Mouse (Mus musculus) midbrain, embryonic 16.5 days (tissue): ENCODE data around the gene Gpc4. TPM values are rescaled to one million over a fixed set of nuclear protein-coding genes. Genes with fewer than 3 reads are reported as not detected.

ENCODE experiments used
- ATAC-seq: fragments of 200-750 bp; cut with Nextera tagmentation; 2 replicates; pipeline ENCODE4 v1.8.0; 2017; ENCODE audit warnings: moderate TSS enrichment
- H3K27ac ChIP-seq: fragments of 300-500 bp; sonication (generic); 2 replicates; pipeline ENCODE4 v1.5.1; 2014; ENCODE audit warnings: mild to moderate bottlenecking, low read length, mixed read lengths
- H3K27me3 ChIP-seq: fragments of 300-500 bp; sonication (generic); 2 replicates; pipeline ENCODE4 v1.6.1; 2014; ENCODE audit warnings: low read depth, low read length, mixed read lengths; ENCODE audit not compliant: control insufficient read depth, insufficient read depth
- H3K36me3 ChIP-seq: fragments of 300-500 bp; sonication (generic); 2 replicates; pipeline ENCODE4 v1.6.1; 2014; ENCODE audit warnings: mild to moderate bottlenecking, low read length, moderate library complexity, mixed read lengths; ENCODE audit not compliant: control insufficient read depth, insufficient read depth
- H3K4me1 ChIP-seq: fragments of 300-500 bp; sonication (generic); 2 replicates; pipeline ENCODE4 v1.6.1; 2014; ENCODE audit warnings: mild to moderate bottlenecking, low read length, mixed read lengths; ENCODE audit not compliant: control insufficient read depth, insufficient read depth
- H3K4me2 ChIP-seq: fragments of 300-500 bp; sonication (generic); 2 replicates; pipeline ENCODE4 v1.6.1; 2014; ENCODE audit warnings: mild to moderate bottlenecking, low read length, mixed read lengths
- H3K4me3 ChIP-seq: fragments of 300-500 bp; sonication (generic); 2 replicates; pipeline ENCODE4 v1.5.1; 2014; ENCODE audit warnings: low read depth, mild to moderate bottlenecking, low read length, moderate library complexity, mixed read lengths
- H3K9ac ChIP-seq: fragments of 300-500 bp; sonication (generic); 2 replicates; pipeline ENCODE4 v1.6.1; 2014; ENCODE audit warnings: low read depth, low read length, mixed read lengths
- H3K9me3 ChIP-seq: fragments of 300-500 bp; sonication (generic); replicated peaks from 2 replicates; pipeline ENCODE4 v1.6.1; 2014; ENCODE audit warnings: mild to moderate bottlenecking, low read length, mixed read lengths; ENCODE audit not compliant: control insufficient read depth, poor library complexity, severe bottlenecking
- WGBS: fragments of 180-500 bp; shearing (Covaris S2); extraction: QIAGEN DNeasy Blood & Tissue Kit; methylation state at CpG from one replicate; pipeline ENCODE4 v1.1.7; 2014; 5-methylcytosine and 5-hydroxymethylcytosine counted together
- polyA plus RNA-seq: library from polyadenylated mRNA; unstranded; fragments of >200 nt; fragmentation: Nextera tagmentation; extraction: Ambion mirVana; gene quantifications from 2 replicates; pipeline ENCODE4 v1.2.1, GENCODE M21; 2015

Gene Gpc4
- polyA plus RNA-seq, 1 experiment from 2014 or later = 8.9 TPM

DNA sequence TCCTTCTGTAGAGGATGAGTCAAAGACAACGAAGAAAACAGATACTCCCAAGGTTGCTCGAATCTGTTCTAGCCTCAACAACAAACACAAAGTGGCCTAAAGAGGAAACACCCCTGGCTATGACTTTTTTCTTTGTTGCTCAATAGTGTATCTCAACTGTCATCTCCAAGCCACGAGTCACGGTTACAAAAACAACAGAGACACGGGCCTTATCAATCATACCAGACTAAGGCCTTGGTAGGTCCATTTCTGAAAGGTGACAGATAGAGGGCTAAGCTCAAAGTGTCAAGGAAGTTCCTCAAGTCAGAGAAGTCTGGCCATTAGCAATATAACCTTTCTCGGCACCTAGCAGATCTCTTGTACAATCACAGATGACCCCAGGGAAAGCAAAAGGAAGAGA is 63.6 kb downstream of the Gpc4 start:
- 81% methylated on average over 6 of the region's 6 CpGs for WGBS
- Histone ChIP-seq H3K4me2 (no peak overlapping the region), H3K9ac (no peak overlapping the region), H3K9me3 (no peaks in the 10 kb centered on the region), H3K27ac (no peak overlapping the region), H3K27me3 (no peaks in the 10 kb centered on the region), H3K4me1 (no peaks in the 10 kb centered on the region), H3K4me3 (no peak overlapping the region), H3K36me3 (no peaks in the 10 kb centered on the region)
- ATAC-seq = no peak

DNA sequence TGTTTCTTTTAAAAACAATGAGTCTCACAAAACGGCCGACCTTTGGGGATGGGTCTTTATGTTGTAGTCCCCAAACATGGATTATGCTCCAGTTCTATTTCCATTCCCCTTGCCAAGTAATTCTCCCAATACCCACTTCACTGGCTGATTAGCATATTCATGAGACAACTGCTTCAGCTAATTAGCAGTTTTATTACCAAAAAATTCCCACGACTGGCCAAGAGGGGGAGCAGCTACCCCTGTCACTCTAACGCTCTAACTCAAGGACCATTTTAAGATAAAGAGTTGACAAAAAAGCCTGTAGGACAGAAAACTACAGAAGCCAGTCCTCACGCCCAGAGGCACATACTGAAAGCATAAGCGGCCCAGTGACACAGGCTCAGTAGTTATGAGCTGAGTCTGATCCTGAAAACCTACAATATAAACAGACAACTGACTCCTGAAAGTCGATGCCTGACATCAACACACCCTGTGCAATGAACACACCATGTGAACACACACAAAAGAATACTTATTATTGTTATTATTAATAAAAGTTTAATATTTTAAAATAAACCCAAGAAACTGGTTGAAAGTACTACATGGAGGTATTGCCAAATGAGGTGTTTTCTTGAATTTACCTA is 77.2 kb downstream of the Gpc4 start:
- Histone ChIP-seq H3K9ac (no peak overlapping the region), H3K4me1 (no peaks in the 10 kb centered on the region), H3K27me3 (no peaks in the 10 kb centered on the region), H3K4me3 (no peak overlapping the region), H3K36me3 (no peaks in the 10 kb centered on the region), H3K27ac (no peak overlapping the region), H3K4me2 (no peak overlapping the region), H3K9me3 (no peaks in the 10 kb centered on the region)
- 36% methylated on average over 7 of the region's 7 CpGs for WGBS
- no peak for ATAC-seq

DNA sequence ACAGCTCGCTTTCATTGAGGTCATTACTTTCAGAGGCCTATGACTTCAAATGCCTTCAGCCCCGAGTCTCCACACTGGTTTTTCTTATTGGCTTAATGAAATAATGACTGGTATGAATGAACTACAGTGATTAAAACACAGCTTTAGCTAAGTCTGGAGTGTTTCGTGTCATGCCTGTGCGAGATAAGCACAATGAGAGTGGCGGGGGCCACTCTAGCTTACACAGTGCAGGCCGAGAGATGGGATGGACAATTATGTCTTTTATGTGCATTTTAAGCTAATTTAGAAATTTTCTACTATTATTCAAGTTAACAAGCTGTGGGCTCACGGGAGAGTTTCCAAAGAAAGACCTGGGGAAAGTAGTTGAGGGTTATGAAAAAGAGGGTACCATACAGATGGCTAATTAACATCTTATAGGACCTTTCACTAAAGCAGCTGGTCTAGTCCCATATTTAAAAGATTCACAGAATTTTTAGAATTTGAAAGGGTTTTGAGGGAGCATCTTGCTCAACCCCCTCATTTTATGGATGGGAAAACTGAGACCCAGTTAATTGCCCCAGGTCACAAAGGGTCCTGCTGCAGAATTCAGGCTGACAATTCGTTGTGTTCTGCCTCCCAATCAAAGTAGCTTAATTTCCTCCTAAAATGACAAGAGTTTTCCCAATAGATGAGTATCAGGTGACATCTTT is 78.0 kb downstream of the Gpc4 start:
- 61% methylated on average over 8 of the region's 8 CpGs for WGBS
- H3K27ac ChIP-seq = no peak overlapping the region
- H3K9me3 ChIP-seq = no peaks in the 10 kb centered on the region
- ATAC-seq = no peak
- H3K4me3 ChIP-seq = no peak overlapping the region
- no peaks in the 10 kb centered on the region for H3K4me1 ChIP-seq
- no peak overlapping the region for H3K9ac ChIP-seq
- H3K4me2 ChIP-seq = no peak overlapping the region
- H3K27me3 ChIP-seq = no peaks in the 10 kb centered on the region
- H3K36me3 ChIP-seq = no peaks in the 10 kb centered on the region

DNA sequence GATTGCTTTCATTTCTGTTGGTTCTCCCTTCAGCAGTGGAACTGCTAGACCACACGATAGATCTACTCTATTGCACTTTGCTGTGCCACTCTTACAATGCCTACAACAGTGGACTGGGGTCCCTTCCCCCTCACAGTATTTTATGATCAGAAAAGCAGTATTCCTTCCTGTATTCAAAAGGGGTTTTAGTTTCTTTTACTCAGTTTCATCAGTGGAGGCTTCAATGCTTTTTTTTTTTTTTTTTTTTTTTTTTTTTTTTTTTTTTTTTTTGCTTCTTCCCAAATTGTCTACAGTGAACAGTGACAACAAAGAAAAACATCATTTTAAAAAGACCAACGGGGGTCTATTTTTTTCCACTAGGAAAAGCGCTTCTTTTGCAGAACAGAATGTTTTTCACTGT is 81.5 kb downstream of the Gpc4 start:
- H3K9ac ChIP-seq = no peak overlapping the region
- no peaks in the 10 kb centered on the region for H3K27me3 ChIP-seq
- no peak for ATAC-seq
- H3K9me3 ChIP-seq = no peaks in the 10 kb centered on the region
- no peaks in the 10 kb centered on the region for H3K36me3 ChIP-seq
- 88% methylated on average over 3 of the region's 3 CpGs for WGBS
- no peaks in the 10 kb centered on the region for H3K4me1 ChIP-seq
- H3K4me2 ChIP-seq = no peak overlapping the region
- H3K27ac ChIP-seq = no peak overlapping the region
- H3K4me3 ChIP-seq = no peak overlapping the region

DNA sequence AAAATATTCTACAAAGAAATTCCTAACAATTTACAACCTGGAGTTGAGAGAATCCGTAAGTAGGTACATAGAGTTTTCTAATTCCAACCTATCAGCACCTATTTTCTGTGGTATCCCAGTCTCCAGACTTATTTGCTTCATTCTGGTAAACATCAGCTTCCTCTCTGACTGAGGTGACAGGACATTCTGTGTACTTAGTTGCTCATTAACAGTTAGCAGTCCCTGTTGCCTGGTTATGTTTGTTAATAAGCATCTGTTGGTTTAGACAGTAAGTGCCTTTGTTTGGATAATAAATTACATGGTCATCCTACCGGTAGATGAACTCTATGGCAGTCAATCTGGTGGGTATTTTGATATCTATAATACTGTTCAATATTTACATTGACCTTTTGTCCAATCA is 92.6 kb downstream of the Gpc4 start:
- Histone ChIP-seq H3K4me3 (no peak overlapping the region), H3K4me1 (no peaks in the 10 kb centered on the region), H3K9ac (no peak overlapping the region), H3K36me3 (no peaks in the 10 kb centered on the region), H3K9me3 (no peaks in the 10 kb centered on the region), H3K27me3 (no peaks in the 10 kb centered on the region), H3K27ac (no peak overlapping the region), H3K4me2 (no peak overlapping the region)
- WGBS = 80% methylated on average over 2 of the region's 2 CpGs
- ATAC-seq = no peak

DNA sequence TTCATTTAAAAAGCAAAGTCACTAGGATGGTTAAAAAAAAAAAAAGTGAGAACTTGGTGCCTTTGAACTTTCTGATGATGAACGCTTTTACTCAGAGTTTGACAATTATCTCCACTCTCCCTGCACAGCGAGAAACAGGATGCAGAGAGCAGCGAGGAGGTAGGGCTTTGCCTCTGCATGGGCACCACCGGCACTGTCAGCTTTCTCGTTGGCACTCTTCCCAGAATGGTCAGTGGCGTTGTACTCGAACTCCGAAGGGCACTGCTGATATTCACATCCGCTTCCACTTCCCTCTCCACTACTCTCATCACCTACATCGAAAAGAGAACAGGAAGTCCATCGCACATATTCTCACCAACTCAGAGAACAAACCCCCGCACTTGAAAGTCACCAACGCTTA is 111.6 kb downstream of the Gpc4 start:
- Histone ChIP-seq H3K4me3 (no peak overlapping the region), H3K4me2 (no peak overlapping the region), H3K36me3 (no peaks in the 10 kb centered on the region), H3K9me3 (no peaks in the 10 kb centered on the region), H3K27ac (no peak overlapping the region), H3K27me3 (no peaks in the 10 kb centered on the region), H3K4me1 (no peaks in the 10 kb centered on the region), H3K9ac (no peak overlapping the region)
- WGBS = 75% methylated on average over 13 of the region's 13 CpGs
- no peak for ATAC-seq

DNA sequence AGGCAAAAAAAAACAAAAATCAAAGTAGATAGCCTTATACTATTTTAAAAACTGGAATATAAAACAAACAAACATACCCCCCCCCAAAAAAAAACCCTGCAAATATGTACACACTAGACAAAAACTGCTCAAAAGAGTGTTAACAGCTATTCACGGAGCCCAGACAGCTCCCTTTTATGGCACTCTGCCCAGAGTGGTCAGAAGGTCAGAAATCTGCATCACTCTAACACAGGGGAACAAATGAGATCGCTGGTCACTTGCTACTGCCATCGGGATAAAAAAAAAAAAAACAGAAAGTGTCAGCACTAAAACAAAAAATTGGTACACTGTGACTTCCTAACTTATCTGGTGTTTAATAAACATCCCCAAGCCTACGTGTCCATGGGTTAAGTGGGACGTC is 113.0 kb downstream of the Gpc4 start:
- H3K9ac ChIP-seq = no peak overlapping the region
- H3K9me3 ChIP-seq = no peaks in the 10 kb centered on the region
- no peak for ATAC-seq
- 55% methylated on average over 5 of the region's 5 CpGs for WGBS
- H3K36me3 ChIP-seq = no peaks in the 10 kb centered on the region
- H3K27me3 ChIP-seq = no peaks in the 10 kb centered on the region
- no peak overlapping the region for H3K4me2 ChIP-seq
- no peaks in the 10 kb centered on the region for H3K4me1 ChIP-seq
- no peak overlapping the region for H3K4me3 ChIP-seq
- H3K27ac ChIP-seq = no peak overlapping the region

DNA sequence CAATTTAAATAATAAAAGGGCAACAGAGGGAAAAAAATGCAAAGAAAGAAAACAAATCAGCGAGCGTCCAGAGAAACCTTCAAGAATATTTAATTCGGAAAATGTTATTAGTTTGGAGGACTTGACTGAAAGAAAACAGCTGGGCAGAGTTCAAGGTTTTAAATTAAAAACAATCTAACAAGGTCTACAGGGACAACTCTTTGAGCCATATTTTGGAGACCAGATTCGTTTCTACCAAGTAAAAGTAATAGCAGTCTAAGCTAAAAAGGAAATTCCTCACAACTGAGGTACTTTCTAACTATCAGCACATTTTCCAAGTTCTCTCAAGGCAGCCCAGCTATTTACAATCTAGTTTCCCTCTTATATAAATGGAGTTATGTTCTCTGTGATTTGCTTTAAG is 114.1 kb downstream of the Gpc4 start:
- Histone ChIP-seq H3K9ac (no peak overlapping the region), H3K27me3 (no peaks in the 10 kb centered on the region), H3K4me3 (no peak overlapping the region), H3K9me3 (no peaks in the 10 kb centered on the region), H3K4me1 (no peaks in the 10 kb centered on the region), H3K27ac (no peak overlapping the region), H3K36me3 (no peaks in the 10 kb centered on the region), H3K4me2 (no peak overlapping the region)
- no peak for ATAC-seq
- WGBS = 57% methylated on average over 4 of the region's 4 CpGs

DNA sequence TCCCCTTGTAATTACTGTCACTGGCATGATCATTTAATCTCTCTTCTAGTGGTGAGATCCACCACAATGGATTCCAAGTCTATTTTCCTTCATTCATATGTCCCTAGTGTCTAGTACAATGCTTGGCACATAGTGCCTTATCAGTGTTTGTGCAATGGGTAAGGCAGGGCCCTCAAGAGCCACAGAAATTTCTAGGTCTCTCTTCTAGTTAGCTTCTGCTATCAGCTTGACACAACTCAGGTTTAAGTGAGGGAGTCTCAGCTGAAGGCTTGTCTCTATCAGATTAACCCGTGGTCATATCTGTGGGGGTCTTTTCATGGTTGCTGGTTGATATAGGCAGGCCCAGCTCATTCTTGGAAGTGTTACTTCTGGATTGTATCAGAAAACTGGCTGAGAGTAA is 125.2 kb downstream of the Gpc4 start:
- H3K9ac ChIP-seq = no peak overlapping the region
- H3K4me1 ChIP-seq = no peaks in the 10 kb centered on the region
- H3K4me2 ChIP-seq = no peak overlapping the region
- ATAC-seq = no peak
- H3K27ac ChIP-seq = no peak overlapping the region
- WGBS = 65% methylated on average over 1 of the region's 1 CpGs
- no peak overlapping the region for H3K4me3 ChIP-seq
- no peaks in the 10 kb centered on the region for H3K9me3 ChIP-seq
- no peaks in the 10 kb centered on the region for H3K27me3 ChIP-seq
- no peaks in the 10 kb centered on the region for H3K36me3 ChIP-seq
